Mouse (Mus musculus) MEL (cell line): ENCODE results near the gene Pmm1.

ENCODE experiments used
- CTCF ChIP-seq, 3 experiments: IDR thresholded peaks in 2 of 3; conservative IDR thresholded peaks in 1 of 3; 2 replicates each; pipeline ENCODE4 v1.5.1; 2011 to 2012; ENCODE audit warnings: low read length in 3 of 3, low read depth in 2 of 3, mild to moderate bottlenecking in 2 of 3, improper control_type of control experiment in 1 of 3, inconsistent platforms in 1 of 3, mixed read lengths in 1 of 3, moderate library complexity in 1 of 3; ENCODE audit not compliant: control insufficient read depth in 1 of 3, insufficient read depth in 1 of 3, poor library complexity in 1 of 3, severe bottlenecking in 1 of 3
- E2F4 ChIP-seq: IDR thresholded peaks from 2 replicates; pipeline ENCODE4 v1.6.1; 2011; ENCODE audit warnings: low read depth, low read length, improper control_type of control experiment, borderline replicate concordance
- RAD21 ChIP-seq: IDR thresholded peaks from 2 replicates; pipeline ENCODE4 v1.6.1; 2011; ENCODE audit warnings: mild to moderate bottlenecking, low read depth, low read length, improper control_type of control experiment
- RCOR1 ChIP-seq: IDR thresholded peaks from 2 replicates; pipeline ENCODE4 v1.6.1; 2012; ENCODE audit warnings: low read depth, mild to moderate bottlenecking, inconsistent platforms, low read length, improper control_type of control experiment

GRCm38 (mm10) chr15:81957598-81957997 lies 3.1 kb downstream of the Pmm1 start:
- TF ChIP-seq RCOR1 = no peak
- TF ChIP-seq E2F4 = no peak
- no peak for TF ChIP-seq RAD21
- no peak for TF ChIP-seq CTCF (IDR thresholded peaks at IDR 0.05 in 2 of 3, conservative IDR thresholded peaks at IDR 0.05 in 1 of 3; ENCODE audit: control insufficient read depth in 1 of 3, insufficient read depth in 1 of 3, low read depth in 2 of 3, low read length in 3 of 3, poor library complexity in 1 of 3, severe bottlenecking in 1 of 3)
